Mouse (Mus musculus): Measurements from ENCODE around the gene Ceacam19.

DNA sequence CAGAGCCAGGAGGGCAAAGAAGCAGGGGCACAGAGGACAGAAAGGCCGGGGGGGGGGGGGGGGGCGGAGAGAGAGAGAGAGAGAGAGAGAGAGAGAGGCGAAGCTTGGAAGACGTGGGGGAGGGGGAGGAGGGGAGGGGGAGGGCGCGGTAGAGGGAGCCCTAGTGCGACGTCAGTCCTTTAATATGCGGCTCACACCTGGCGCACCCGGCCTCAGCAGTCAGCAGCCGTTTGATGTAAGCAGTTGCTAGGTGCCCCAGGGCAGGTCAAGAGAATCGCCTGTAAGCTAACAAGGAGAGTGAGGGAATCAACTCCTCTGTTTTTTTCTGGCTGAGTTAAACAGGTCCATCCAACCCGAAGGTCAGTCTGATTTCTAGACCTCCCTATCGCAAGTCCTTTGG lies 36.0 kb upstream of the Ceacam19 start:
- no peak for TF ChIP-seq CTCF (IDR thresholded peaks at IDR 0.05; ENCODE audit: control insufficient read depth, insufficient read depth, low read length)
- TF ChIP-seq POLR2A (IDR thresholded peaks at IDR 0.05; ENCODE audit: borderline replicate concordance, control insufficient read depth, low read depth, low read length): no peak
